Mouse (Mus musculus) thymus, adult 2 months (tissue): ENCODE data around the gene Vmn2r103.

ENCODE experiments used
- CTCF ChIP-seq: fragments of 200-500 bp; IDR thresholded peaks from 2 replicates; pipeline ENCODE4 v1.5.1; 2012; ENCODE audit warnings: mild to moderate bottlenecking, control low read depth, low read length, moderate library complexity, borderline replicate concordance; ENCODE audit not compliant: control insufficient read depth, poor library complexity, insufficient read depth; ENCODE audit errors: extremely low read depth
- POLR2A ChIP-seq: fragments of 200-500 bp; IDR thresholded peaks from 2 replicates; pipeline ENCODE4 v1.6.1; 2012; ENCODE audit warnings: mild to moderate bottlenecking, low read length, control low read depth, moderate library complexity; ENCODE audit not compliant: control insufficient read depth, poor library complexity, insufficient read depth; ENCODE audit errors: extremely low read depth

- no peak for TF ChIP-seq POLR2A
- no peak for TF ChIP-seq CTCF
These were observed 5.8 kb downstream of the Vmn2r103 start for GRCm38 (mm10) chr17:19778994-19779393.
